Mouse (Mus musculus): ENCODE data around the gene Ksr1.

- TF ChIP-seq CTCF (IDR thresholded peaks at IDR 0.05; ENCODE audit: low read depth) (no peak), EP300 (IDR thresholded peaks at IDR 0.05; ENCODE audit: low read depth) (no peak)
Observed at GRCm38 (mm10) chr11:79144741-79145140, 1.5 kb downstream of the Ksr1 start.

Measured in liver, embryonic 14.5 days (tissue).